Mouse (Mus musculus) lung, postnatal 4 days (tissue): ENCODE measurements at regions not wholly inside any gene's neighbourhood (a gene's known extent, or its start where the extent isn't known, plus 50 kb on each side); places are given as distances from the start of the nearest gene placed in this dataset.

Source experiments
- DNase-seq, 2 experiments: peaks; one replicate each; pipeline ENCODE4 v3.0.0; 2021

DNA sequence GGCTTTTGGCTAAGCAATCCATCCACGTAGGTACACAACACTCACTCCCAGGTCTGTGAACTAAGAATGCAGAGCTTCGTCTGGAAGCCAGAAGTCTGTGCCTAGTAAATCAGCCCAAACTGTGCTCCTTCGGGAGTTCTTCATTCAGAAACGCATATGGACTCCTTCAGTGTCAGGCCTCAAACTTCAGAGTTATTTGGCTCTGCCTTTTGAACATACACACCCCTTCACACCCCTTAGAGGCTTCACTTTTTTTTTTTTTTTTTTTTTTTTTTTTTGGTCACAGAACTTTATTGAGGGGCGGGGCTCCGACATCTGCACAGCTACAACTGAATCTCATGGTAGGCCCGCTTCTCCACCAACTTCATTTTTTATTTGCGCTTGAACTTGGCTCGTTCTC, 120.1 kb upstream of the Gm37988 start:
- no peak for DNase-seq

DNA sequence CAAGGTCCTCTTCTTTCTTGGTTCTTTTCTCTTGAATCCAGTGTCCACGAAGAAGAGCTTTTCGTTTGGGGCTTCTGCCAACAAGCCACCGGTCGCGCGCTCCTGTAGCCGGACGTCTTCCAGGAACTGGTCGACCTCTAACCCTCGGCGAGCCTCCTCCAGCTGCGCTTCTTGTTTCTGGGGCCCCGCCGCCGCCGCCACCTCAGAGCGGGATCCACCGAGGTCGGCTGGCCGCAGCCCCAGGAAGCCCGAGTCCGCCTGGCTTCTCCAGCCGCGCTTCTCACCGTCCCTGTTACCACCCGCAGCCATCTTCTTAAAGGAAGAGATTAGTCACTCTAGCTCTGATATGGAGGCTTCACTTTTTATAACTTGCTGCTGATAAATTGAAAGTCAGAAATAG, 118.6 kb upstream of the Gm37988 start:
- DNase-seq = peak in 1 of 2 experiments; percentile 19

DNA sequence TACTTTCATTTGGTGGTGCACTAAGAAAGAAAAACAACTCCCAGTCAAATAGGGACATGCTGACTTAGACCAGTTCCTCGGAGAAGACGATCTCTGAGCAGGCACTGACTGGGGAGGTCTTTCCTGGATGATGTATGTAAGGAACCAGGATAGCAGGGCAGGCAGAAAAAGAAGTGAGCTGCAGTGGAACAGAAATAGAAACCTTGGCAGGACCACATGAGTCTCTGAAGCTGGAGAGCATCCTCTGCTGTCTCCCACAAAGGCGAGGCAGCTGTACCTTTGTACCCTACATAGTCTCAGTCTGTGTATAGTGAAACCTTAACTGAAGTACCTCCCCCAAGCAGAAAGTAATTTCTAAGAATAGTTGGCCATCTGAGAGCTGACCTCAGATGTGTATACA, 104.4 kb upstream of the Gm37988 start:
- DNase-seq = no peak

DNA sequence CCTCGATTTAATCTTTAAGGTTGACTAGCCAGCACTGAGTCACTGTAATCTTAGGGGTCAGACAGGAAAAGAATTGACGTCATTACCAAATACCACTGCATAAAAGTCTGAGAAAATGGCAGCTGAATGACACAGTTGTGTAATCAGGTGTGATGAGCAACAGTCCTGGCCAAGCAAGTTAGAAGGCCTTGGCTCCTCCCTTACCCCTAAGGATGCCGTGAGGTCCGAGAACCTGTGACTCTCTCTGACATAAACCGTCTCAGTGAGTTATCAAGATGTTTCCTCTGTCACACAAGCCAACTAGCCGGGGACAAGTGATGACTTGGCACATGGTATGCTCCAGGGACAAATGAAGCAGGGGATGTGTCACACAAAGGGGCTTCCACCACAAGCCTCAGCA, 101.5 kb upstream of the Gm37988 start:
- DNase-seq = no peak

DNA sequence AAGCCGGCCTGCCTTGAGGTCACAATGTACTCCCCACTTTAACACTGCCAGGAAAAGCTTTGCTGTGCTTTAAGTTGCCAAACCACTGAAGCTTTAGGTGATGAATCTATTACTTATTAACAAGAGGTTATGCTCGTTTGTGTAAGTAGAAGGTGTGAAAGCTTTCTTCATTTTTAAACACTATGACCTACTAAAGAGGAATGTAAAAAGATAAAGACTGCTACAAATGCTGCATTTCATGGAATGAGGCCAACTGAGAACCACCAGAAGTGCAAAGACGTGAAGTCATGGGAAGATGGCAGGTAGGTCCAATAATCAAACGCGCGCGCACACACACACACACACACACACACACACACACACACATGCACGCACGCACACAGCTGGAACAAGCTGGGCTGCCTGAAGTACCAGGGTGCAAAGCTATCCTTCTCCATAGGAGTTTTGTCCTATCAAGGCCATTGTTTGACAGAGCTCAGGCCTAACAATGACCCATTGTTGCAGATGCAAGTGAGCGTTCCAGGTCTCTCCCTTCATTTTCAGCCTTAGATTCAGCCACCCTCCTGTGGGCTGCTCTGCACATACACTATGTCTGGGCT, 85.3 kb upstream of the Gm37988 start:
- no peak for DNase-seq
